Mouse (Mus musculus) MEL (cell line): ENCODE results near the gene Fuom. TPM values are rescaled to one million over a fixed set of nuclear protein-coding genes. Genes with fewer than 3 reads are reported as not detected.

Experiments used
- DNase-seq: peaks from one replicate; pipeline ENCODE4 v3.0.0; 2011; ENCODE audit warnings: low read depth, low spot score
- H3K27ac ChIP-seq: 2 replicates; pipeline ENCODE4 v1.5.1; 2012; ENCODE audit warnings: low read depth, mild to moderate bottlenecking, control low read depth, low read length, moderate library complexity; ENCODE audit not compliant: control insufficient read depth
- H3K27me3 ChIP-seq, 2 experiments: fragments of 150-350 bp in 1 of 2; sonication (generic) in 1 of 2; 2 replicates each; pipeline ENCODE4 v1.6.1; 2012; ENCODE audit warnings: low read length in 2 of 2, mild to moderate bottlenecking in 2 of 2, improper control_type of control experiment in 1 of 2, moderate library complexity in 1 of 2; ENCODE audit not compliant: insufficient read depth in 2 of 2, control insufficient read depth in 1 of 2
- H3K36me3 ChIP-seq, 2 experiments: 2 replicates each; pipeline ENCODE4 v1.6.1; 2012 to 2014; ENCODE audit warnings: low read length in 2 of 2, improper control_type of control experiment in 1 of 2, inconsistent platforms in 1 of 2, mild to moderate bottlenecking in 1 of 2; ENCODE audit not compliant: insufficient read depth in 2 of 2, control insufficient read depth in 1 of 2
- H3K4me1 ChIP-seq, 2 experiments: fragments of 150-350 bp in 1 of 2; sonication (generic) in 1 of 2; 2 replicates each; pipeline ENCODE4 v1.6.1; 2012; ENCODE audit warnings: low read length in 2 of 2, improper control_type of control experiment in 1 of 2, mild to moderate bottlenecking in 1 of 2; ENCODE audit not compliant: insufficient read depth in 2 of 2, control insufficient read depth in 1 of 2
- H3K4me3 ChIP-seq, 2 experiments: fragments of 150-350 bp in 1 of 2; sonication (generic) in 1 of 2; 2 replicates each; pipeline ENCODE4 v1.5.1; 2012; ENCODE audit warnings: low read depth in 2 of 2, low read length in 2 of 2, mild to moderate bottlenecking in 2 of 2, moderate library complexity in 2 of 2, control low read depth in 1 of 2, improper control_type of control experiment in 1 of 2; ENCODE audit not compliant: control insufficient read depth in 1 of 2, insufficient read depth in 1 of 2
- H3K79me2 ChIP-seq: 2 replicates; pipeline ENCODE4 v1.6.1; 2012; ENCODE audit warnings: mild to moderate bottlenecking, low read length, moderate library complexity; ENCODE audit not compliant: control insufficient read depth, poor library complexity, insufficient read depth
- H3K9ac ChIP-seq: 2 replicates; pipeline ENCODE4 v1.6.1; 2012; ENCODE audit warnings: low read depth, mild to moderate bottlenecking, control low read depth, low read length, moderate library complexity; ENCODE audit not compliant: control insufficient read depth, poor library complexity, severe bottlenecking
- H3K9me3 ChIP-seq: fragments of 150-350 bp; sonication (generic); replicated peaks from 2 replicates; pipeline ENCODE4 v1.6.1; 2012; ENCODE audit warnings: mild to moderate bottlenecking, low read length, improper control_type of control experiment, moderate library complexity; ENCODE audit not compliant: insufficient read depth
- BHLHE40 ChIP-seq: IDR thresholded peaks from 2 replicates; pipeline ENCODE4 v1.6.1; 2012; ENCODE audit warnings: low read depth, mild to moderate bottlenecking, inconsistent platforms, low read length, improper control_type of control experiment, borderline replicate concordance
- CTCF ChIP-seq, 3 experiments: IDR thresholded peaks in 2 of 3; conservative IDR thresholded peaks in 1 of 3; 2 replicates each; pipeline ENCODE4 v1.5.1; 2011 to 2012; ENCODE audit warnings: low read length in 3 of 3, low read depth in 2 of 3, mild to moderate bottlenecking in 2 of 3, improper control_type of control experiment in 1 of 3, inconsistent platforms in 1 of 3, mixed read lengths in 1 of 3, moderate library complexity in 1 of 3; ENCODE audit not compliant: control insufficient read depth in 1 of 3, insufficient read depth in 1 of 3, poor library complexity in 1 of 3, severe bottlenecking in 1 of 3
- E2F4 ChIP-seq: IDR thresholded peaks from 2 replicates; pipeline ENCODE4 v1.6.1; 2011; ENCODE audit warnings: low read depth, low read length, improper control_type of control experiment, borderline replicate concordance
- MAZ ChIP-seq: IDR thresholded peaks from 2 replicates; pipeline ENCODE4 v1.6.1; 2012; ENCODE audit warnings: low read depth, mild to moderate bottlenecking, inconsistent platforms, low read length, improper control_type of control experiment
- MEF2A ChIP-seq: IDR thresholded peaks from 2 replicates; pipeline ENCODE4 v1.6.1; 2014; ENCODE audit warnings: low read depth, mild to moderate bottlenecking, inconsistent platforms, low read length, improper control_type of control experiment; ENCODE audit not compliant: poor library complexity, insufficient replicate concordance, severe bottlenecking; ENCODE audit errors: extremely low read depth
- MXI1 ChIP-seq: IDR thresholded peaks from 2 replicates; pipeline ENCODE4 v1.6.1; 2011; ENCODE audit warnings: mild to moderate bottlenecking, low read depth, low read length, improper control_type of control experiment
- MYB ChIP-seq: IDR thresholded peaks from 2 replicates; pipeline ENCODE4 v1.6.1; 2011; ENCODE audit warnings: mild to moderate bottlenecking, low read depth, low read length, improper control_type of control experiment
- RAD21 ChIP-seq: IDR thresholded peaks from 2 replicates; pipeline ENCODE4 v1.6.1; 2011; ENCODE audit warnings: mild to moderate bottlenecking, low read depth, low read length, improper control_type of control experiment
- RCOR1 ChIP-seq: IDR thresholded peaks from 2 replicates; pipeline ENCODE4 v1.6.1; 2012; ENCODE audit warnings: low read depth, mild to moderate bottlenecking, inconsistent platforms, low read length, improper control_type of control experiment
- TAL1 ChIP-seq: IDR thresholded peaks from 2 replicates; pipeline ENCODE4 v1.6.1; 2012; ENCODE audit warnings: mild to moderate bottlenecking, inconsistent platforms, low read length, moderate library complexity, mixed read lengths
- ZKSCAN1 ChIP-seq: IDR thresholded peaks from 2 replicates; pipeline ENCODE4 v1.6.1; 2012; ENCODE audit warnings: low read depth, mild to moderate bottlenecking, inconsistent platforms, low read length, improper control_type of control experiment, moderate library complexity
- polyA plus RNA-seq, 2 experiments: library from polyadenylated mRNA; stranded (reverse) in 1 of 2; unstranded in 1 of 2; fragments of >175 nt in 1 of 2; fragments of >200 nt in 1 of 2; gene quantifications; 2 replicates each; pipeline versions ENCODE4 v1.2.1 to v1.2.4; 2012; ENCODE audit warnings: low replicate concordance in 2 of 2, low read depth in 1 of 2; ENCODE audit not compliant: insufficient read length in 2 of 2, insufficient read depth in 1 of 2, missing spikeins in 1 of 2
- total RNA-seq: library from RNA; depleted of rRNA; stranded (reverse); fragments of 300-350 nt; gene quantifications from 2 replicates; pipeline ENCODE4 v1.2.3, GENCODE M21; 2012

Fuom gene
- total and polyA plus RNA-seq, 3 experiments, result 1.1 to 10.9 TPM; not detected in 1

DNA sequence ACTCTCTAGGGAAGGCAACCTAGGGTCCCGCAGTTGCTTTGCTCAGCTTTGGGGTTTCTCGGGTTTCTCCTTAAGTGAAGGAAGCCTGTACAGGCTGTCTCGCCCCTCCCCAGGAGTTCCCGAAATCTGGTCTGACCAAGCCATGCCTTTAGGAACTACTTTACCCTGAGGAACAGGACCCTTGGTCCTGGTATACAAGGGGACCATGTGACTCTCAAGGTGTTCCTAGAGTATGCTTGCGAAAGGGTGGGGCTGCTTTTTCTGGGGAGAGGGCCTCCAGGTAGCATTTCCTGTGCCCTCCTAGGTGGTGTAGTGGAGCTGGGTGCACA, 23.7 kb upstream of the Fuom start:
- no peak for DNase-seq
- H3K27me3 ChIP-seq, result no peaks in the 10 kb centered on the region
- no peaks in the 10 kb centered on the region for H3K79me2 ChIP-seq
- H3K9me3 ChIP-seq, result no peaks in the 10 kb centered on the region
- H3K4me3 ChIP-seq, result no peak overlapping the region
- no peak overlapping the region for H3K9ac ChIP-seq
- no peaks in the 10 kb centered on the region; a peak in 1 of 4 replicates for H3K4me1 ChIP-seq
- TF ChIP-seq MEF2A, result no peak
- no peak for TF ChIP-seq ZKSCAN1
- TF ChIP-seq RCOR1, result no peak
- TF ChIP-seq RAD21, result no peak
- H3K27ac ChIP-seq, result no peak overlapping the region
- no peaks in the 10 kb centered on the region; a peak in 1 of 4 replicates for H3K36me3 ChIP-seq

DNA sequence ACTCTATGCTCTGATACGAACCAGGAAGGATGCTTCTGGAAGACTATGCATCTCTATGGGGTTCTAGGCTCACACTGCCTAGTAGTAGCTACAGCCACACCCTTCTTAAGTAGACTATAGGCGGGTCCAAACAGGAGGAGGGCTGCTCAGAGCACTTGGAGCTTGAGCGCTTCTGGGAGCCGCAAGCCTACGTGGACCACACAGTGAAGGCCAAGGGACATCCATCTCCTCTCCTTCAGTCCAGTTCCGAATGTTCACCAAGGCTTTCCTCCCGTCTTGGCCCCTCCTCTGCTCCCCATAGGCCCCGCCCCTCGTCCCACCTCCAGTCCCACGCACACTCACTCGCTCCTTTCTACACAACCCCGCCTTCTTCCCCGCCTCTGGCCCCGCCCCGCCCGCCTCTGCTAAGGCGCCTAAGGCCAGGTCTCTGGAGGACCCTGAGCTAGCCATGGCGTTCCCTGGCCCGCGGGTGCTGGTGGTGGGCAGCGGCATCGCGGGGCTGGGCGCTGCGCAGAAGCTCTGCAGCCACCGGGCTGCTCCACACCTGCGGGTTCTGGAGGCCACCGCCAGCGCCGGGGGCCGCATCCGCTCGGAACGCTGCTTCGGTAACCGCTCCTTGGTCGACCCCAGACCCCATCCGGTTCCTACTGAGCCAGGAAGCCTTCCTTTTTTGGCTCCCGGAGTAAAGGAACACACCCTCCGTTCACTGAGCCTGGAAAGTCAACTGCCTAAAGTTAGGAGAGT, 23.2 kb upstream of the Fuom start:
- H3K9me3 ChIP-seq, result no peaks in the 10 kb centered on the region
- no peak for DNase-seq
- TF ChIP-seq TAL1 (no peak), MEF2A (no peak), RAD21 (no peak), E2F4 (no peak)
- H3K36me3 ChIP-seq, result no peaks in the 10 kb centered on the region; a peak in 1 of 4 replicates
- H3K27ac ChIP-seq, result no peak overlapping the region
- H3K4me1 ChIP-seq, result no peaks in the 10 kb centered on the region; a peak in 1 of 4 replicates
- no peaks in the 10 kb centered on the region for H3K27me3 ChIP-seq
- no peaks in the 10 kb centered on the region for H3K79me2 ChIP-seq
- H3K9ac ChIP-seq, result no peak overlapping the region
- H3K4me3 ChIP-seq, result no peak overlapping the region

DNA sequence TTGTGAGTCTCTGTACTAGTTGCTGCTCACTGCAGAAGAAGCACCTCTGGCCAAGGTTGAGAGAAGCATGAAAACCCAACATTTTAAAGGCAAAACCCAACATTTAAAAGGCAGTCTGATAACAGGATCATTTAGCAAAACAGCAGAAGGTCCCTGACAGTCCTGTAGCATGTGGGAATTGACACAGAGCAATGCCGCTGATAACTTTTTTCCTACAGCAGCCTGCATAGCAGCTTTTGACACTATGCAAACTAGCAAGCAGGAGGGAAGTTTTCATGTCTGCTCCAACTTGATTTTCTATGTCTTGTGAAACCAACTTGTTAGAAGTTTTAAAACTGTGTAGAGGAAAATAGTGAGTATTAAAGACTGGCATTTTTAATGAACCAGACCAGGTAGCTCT, 22.1 kb upstream of the Fuom start:
- Histone ChIP-seq H3K4me3 (no peak overlapping the region), H3K4me1 (no peaks in the 10 kb centered on the region; a peak in 1 of 4 replicates), H3K9ac (no peak overlapping the region), H3K79me2 (no peaks in the 10 kb centered on the region), H3K27me3 (no peaks in the 10 kb centered on the region), H3K36me3 (no peaks in the 10 kb centered on the region; a peak in 1 of 4 replicates), H3K9me3 (no peaks in the 10 kb centered on the region), H3K27ac (no peak overlapping the region)
- no peak for DNase-seq
- TF ChIP-seq CTCF (IDR thresholded peaks at IDR 0.05 in 2 of 3, conservative IDR thresholded peaks at IDR 0.05 in 1 of 3; ENCODE audit: control insufficient read depth in 1 of 3, insufficient read depth in 1 of 3, low read depth in 2 of 3, low read length in 3 of 3, poor library complexity in 1 of 3, severe bottlenecking in 1 of 3), result no peak
- TF ChIP-seq MAZ, result no peak
- TF ChIP-seq MYB, result no peak
- no peak for TF ChIP-seq MXI1
- TF ChIP-seq BHLHE40, result no peak
